Mouse (Mus musculus) spleen, postnatal 0 days (tissue): ENCODE measurements around the gene Nrxn1. TPM values are rescaled to one million over a fixed set of nuclear protein-coding genes. Genes with fewer than 3 reads are reported as not detected.

ENCODE experiments used
- polyA plus RNA-seq: library from polyadenylated mRNA; unstranded; fragments of >200 nt; fragmentation: Nextera tagmentation; extraction: Ambion mirVana; gene quantifications from 2 replicates; pipeline ENCODE4 v1.2.1, GENCODE M21; 2015

Gene Nrxn1
- polyA plus RNA-seq = 3.5 and 6.0 TPM in 2 replicates

GRCm38 (mm10) chr17:91093042-91093080, at the start of gene Nrxn1:
Gene Nrxn1, minus strand, starts transcription at chr17:91093071.

